Mouse (Mus musculus) frontal cortex, adult 2 months (tissue): ENCODE data around the gene Cenpb. TPM values are rescaled to one million over a fixed set of nuclear protein-coding genes. Genes with fewer than 3 reads are reported as not detected.

Experiments
- DNase-seq, 2 experiments: peaks; one replicate each; pipeline ENCODE4 v3.0.0; 2022; ENCODE audit warnings: low spot score in 1 of 2; ENCODE audit errors: extremely low spot score in 1 of 2
- polyA plus RNA-seq: library from polyadenylated mRNA; depleted of rRNA; stranded (reverse); fragments of >200 nt; gene quantifications from 2 replicates; pipeline ENCODE4 v1.2.3, GENCODE M21; 2012

Gene Cenpb
- polyA plus RNA-seq, 1 experiment: 79.6 TPM

DNA sequence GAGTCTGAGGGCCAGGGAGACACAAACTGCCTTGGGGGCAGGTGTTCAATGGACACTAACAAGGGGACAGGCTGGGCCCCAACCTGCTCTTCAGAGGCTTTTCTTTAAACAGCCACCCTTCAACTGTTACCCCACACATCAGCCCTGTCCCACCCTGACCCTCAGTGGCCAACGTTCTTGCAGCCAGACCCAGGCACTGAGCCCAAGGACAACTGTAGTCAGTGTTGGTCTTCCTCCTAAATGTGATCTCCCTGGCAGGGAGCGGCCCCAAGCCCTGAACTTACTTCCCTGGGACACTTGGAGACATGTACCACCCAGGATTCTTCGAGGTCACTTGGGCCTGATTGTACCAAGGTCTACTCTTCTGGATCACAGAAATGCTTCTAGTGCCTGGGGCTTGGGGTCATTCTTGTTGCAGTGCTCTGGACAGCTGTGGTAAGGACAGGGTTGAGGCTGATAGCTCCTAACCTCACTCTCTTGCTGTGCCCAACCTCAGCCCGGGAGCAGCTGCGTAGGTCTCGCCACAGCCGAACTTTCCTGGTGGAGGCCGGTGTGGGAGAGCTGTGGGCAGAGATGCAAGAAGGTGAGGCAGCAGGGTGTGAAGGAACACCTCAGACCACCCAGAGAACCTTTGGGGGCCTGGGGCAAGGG is 38.4 kb downstream of the Cenpb start:
- DNase-seq: no peak

DNA sequence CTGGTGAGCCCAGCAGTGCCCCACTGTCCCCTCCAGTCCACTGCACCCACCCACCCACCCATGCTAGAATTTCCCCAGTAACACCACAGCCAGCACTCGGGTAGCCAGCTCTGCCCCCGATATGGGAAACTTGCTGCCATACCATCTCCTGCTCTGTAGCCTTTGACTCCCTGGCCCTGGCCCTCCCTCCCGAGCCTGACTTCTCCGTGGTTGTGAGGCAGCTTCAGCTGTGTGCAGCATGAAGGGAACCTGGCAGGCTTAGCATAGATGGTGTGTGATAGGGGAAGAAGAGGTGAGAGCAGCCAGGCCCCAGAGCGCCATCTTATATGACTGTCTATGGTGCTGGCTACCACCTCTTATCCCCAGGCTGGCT is 39.3 kb downstream of the Cenpb start:
- no peak for DNase-seq

- no peak for DNase-seq
Observed at GRCm38 (mm10) chr2:131139886-131140532, 39.9 kb downstream of the Cenpb start.

DNA sequence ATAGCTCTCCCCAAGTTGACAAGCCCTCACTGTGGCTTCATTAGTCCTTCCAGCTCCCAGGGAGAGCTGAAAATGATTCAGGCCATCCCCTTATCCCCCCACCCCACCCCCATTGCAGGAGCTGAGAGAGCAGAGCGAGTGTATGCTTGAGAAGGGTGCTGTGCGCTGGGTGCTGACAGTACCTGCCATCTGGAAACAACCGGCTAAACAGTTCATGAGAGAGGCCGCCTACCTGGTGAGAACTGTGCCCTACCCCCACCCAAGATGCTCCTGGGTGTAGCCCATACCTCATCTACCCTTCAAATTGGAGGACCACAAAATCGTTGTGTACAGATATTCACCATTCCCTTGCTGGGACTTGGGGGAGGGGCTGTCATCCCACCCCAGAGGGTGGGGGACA is 40.6 kb downstream of the Cenpb start:
- DNase-seq: no peak

GRCm38 (mm10) chr2:131138760-131139159 is 41.1 kb downstream of the Cenpb start:
- DNase-seq: no peak

GRCm38 (mm10) chr2:131138296-131138695 is 41.6 kb downstream of the Cenpb start:
- no peak for DNase-seq

DNA sequence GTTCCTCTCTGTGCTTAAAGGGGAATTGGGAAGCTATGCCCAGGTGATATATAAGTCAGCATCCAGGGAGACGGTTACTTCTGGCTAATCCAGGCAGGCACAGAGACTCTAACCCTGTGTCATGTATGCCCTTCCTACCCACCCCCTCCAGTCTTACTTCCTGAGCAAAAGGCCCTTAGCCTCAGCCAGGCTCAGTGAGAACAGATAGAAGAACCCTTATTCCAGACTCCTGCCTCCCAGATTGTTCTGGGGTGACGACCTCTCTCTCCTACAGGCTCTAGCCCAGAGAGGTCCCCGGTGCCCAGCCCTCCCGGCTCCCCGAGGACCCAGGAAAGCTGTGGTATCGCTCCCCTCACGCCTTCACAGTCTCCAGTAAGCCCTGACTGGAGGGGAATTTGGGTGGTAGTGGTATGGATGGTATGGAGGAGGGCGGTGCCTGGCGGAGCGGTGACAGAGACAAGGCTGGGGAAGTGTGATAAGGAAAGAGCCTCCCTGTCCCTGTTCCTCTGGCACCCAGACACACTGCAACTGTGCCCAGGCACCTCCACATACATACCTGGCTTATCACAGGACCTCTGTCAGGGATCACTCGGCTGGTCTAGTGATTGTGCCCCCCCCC is 44.2 kb downstream of the Cenpb start:
- DNase-seq: no peak

DNA sequence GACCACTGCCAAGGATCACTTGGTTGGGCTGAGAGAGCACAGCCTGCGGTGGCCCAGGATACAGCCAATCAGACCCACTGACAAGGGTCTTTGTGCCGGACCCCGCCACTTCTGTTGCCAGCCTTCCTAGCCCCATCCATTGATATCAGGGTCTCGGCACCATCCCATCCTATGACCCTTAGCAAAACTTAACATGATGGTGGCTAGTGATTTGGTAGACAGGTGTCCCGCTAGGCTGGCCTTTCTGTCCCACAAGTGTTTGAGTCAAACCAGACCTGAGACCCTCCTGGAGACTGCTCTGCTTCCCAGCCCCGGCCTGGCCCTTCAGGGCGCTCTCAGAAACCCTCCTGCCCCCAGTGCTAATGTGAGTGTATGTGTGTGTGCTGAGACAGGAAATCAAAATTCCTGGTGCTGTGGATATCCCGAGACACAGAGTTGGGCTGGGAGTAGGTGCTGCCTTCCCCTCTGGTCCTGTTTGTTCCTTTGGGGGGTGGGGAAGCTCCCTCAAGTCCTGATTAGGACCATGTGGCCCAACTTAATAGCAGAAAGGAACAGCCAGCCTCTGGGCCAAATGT is 45.0 kb downstream of the Cenpb start:
- DNase-seq: no peak

GRCm38 (mm10) chr2:131134381-131134780 is 45.5 kb downstream of the Cenpb start:
- DNase-seq: no peak

GRCm38 (mm10) chr2:131132930-131133547 is 46.8 kb downstream of the Cenpb start, which contains the start of gene Gm11037:
Gm11037 (plus strand) TSS chr2:131133497.
- DNase-seq: no peak

- DNase-seq: no peak
Observed at GRCm38 (mm10) chr2:131132111-131132888, 47.6 kb downstream of the Cenpb start.

GRCm38 (mm10) chr2:131130849-131131248 is 49.0 kb downstream of the Cenpb start:
- no peak for DNase-seq

DNA sequence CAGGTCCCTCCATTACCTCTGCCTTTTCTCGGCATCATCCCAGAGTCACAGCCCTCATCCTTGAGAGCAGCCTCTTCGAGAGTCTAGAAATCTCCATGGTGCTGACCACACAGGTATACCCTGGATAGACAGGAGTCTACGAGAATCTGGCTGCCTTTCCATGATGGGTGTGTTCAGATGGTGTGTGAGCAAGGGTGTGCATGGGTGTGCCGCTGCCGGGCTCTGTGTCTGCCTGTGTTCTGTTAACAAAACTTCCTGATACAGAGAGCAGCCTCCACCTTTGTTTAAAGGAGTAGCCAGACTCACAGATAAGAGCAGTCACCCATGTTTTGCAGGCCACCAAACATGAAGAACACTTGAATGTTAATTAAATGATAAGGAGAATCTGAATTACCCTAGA is 50.0 kb downstream of the Cenpb start:
- no peak for DNase-seq

- DNase-seq: no peak
Observed at GRCm38 (mm10) chr2:131128636-131129157, 51.2 kb downstream of the Cenpb start.

DNA sequence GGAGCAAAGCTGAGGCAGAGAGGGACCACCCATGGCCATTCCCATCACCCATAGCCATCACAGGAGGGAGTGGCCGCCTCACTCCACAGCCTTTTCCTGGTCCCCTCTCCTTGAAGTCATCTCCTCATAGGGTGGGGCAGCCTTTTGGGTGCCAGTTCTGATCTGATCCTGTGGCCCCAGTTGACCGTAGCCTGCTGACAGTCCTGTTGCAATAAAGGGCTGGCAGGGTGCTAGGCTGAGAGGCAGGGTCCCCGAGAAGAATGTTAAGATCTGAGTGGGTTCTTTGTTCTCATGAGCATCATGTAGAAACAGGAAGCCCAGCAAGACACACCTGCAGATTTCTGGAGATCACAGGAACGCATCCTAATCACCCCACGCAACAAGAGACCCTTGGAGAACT is 51.7 kb downstream of the Cenpb start:
- DNase-seq: no peak

DNA sequence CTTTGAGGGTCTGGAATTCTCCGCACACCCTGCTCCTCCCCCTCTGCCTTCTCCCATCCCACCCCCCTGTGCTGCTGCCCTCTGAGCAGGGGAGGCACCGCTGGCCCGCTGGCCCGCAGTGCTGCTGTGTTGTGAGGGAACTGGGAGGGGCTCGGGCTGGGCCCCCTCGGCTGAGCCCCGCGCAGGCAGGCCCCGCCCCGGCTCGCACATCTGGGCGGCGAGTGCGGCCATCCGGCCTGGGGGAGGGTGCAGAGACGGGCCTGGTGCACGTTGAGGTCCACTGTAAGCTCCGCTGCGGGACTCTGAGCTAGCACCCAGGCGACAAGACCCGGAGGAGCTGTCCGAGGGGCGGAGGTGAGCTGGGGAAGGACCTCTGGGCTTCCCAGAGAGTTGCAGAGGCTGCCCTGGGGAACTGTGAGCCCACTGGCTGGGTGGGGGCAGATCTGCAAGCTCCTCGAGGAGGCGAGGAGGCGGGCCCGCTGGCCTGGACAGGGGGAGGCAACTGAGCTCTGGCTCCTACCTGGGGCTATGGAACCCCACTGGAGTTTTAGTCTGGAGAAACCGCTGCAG is 52.6 kb downstream of the Cenpb start, which contains the start of gene Hspa12b:
Gene Hspa12b (plus strand): TSS at position 120 of the 570 bp plus-strand sequence.
- DNase-seq: no peak

DNA sequence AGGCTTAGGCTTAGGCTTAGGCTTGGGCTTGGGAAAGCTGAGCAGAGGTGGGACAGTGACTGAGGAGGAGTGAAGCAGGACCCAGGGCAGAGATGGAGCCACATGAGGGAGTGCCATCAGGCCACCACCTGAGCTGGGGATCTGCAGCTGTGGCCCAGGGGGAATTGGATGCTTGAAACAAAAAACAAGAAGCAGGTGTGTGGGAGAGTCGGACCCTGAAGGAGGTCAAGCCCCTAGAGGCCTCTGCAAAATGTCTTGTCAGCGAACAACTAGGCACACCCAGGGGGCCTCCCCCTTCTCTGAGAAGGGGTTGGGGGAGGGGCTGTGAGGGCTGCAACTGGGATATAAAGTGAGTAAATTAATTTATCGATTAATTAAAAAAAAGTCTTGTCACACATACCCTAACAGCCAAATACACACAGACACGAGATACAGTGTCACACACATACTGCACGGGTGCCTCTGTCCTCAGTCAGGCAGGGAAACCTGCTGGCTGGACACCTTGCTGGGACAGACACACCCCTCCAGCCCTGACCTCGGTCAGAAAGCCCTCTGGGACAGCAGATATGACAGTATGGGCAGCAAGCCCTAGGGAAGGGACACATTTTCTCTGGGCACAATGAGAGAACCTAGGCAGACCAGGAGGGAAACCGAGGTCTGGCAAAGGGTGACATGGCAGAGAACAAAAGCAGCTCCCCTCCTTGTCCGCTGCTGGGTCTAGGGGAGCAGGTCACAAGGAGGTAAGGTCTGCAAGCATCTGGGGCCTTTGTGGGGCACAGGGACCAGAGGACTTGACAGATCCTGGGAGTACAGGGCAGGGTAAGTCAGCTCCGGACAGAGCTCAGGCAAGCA is 53.7 kb downstream of the Cenpb start:
- DNase-seq: no peak
